Mouse (Mus musculus) C2C12 (cell line): Measurements from ENCODE around the gene Sfmbt2.
A peak's percentile ranks its signal among the peaks of the same experiment; 100 is the strongest.

Experiments
- CEBPB ChIP-seq: IDR thresholded peaks from one replicate; pipeline ENCODE4 v1.6.1; 2011; ENCODE audit warnings: low read depth, mild to moderate bottlenecking, control low read depth, moderate library complexity
- CTCF ChIP-seq: IDR thresholded peaks from one replicate; pipeline ENCODE4 v1.5.1; 2011; ENCODE audit not compliant: control insufficient read depth, insufficient read depth, insufficient read length

DNA sequence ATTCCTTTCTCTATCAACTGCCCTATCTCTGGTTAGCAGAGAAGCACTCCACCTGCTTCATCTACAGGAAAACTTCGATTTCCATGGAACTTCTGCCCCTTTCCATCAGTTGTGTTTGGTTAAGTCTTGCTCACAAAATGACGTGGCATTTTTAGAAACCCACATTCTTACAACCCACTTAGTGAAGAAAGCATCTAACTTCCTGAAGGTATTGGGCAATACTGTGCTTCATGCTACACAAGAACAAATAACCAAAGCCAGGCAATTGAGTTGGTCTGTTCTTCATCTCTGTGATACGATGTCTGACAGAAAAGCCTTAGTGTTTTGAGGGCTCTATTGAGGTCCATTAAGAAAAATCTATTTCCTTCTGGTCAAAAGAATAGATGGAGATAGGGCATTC is 17.4 kb upstream of the Sfmbt2 start:
- TF ChIP-seq CTCF, result no peak
- TF ChIP-seq CEBPB, result peak; percentile 18
